Mouse (Mus musculus) kidney, adult 2 months (tissue): ENCODE data around the gene Olfr434. TPM values are rescaled to one million over a fixed set of nuclear protein-coding genes. Genes with fewer than 3 reads are reported as not detected.

Experiments used
- DNase-seq: peaks from one replicate; pipeline ENCODE4 v3.0.0; 2021
- H3K27ac ChIP-seq: fragments of 200-500 bp; 2 replicates; pipeline ENCODE4 v1.5.1; 2012; ENCODE audit warnings: low read depth, low read length, control low read depth, inconsistent platforms; ENCODE audit not compliant: insufficient read depth
- H3K27me3 ChIP-seq: fragments of 200-500 bp; replicated peaks from 2 replicates; pipeline ENCODE4 v1.6.1; 2012; ENCODE audit warnings: mild to moderate bottlenecking, moderate library complexity, low read length, inconsistent platforms; ENCODE audit not compliant: control insufficient read depth, insufficient read depth
- H3K36me3 ChIP-seq: fragments of 200-500 bp; 2 replicates; pipeline ENCODE4 v1.6.1; 2012; ENCODE audit warnings: mild to moderate bottlenecking, moderate library complexity, low read length, inconsistent platforms; ENCODE audit not compliant: control insufficient read depth, insufficient read depth
- H3K4me1 ChIP-seq: fragments of 200-500 bp; 2 replicates; pipeline ENCODE4 v1.6.1; 2011; ENCODE audit warnings: low read length; ENCODE audit not compliant: control insufficient read depth, insufficient read depth
- H3K4me3 ChIP-seq: fragments of 200-500 bp; 2 replicates; pipeline ENCODE4 v1.5.1; 2011; ENCODE audit warnings: mild to moderate bottlenecking, low read depth, low read length, control low read depth; ENCODE audit not compliant: insufficient read depth
- CTCF ChIP-seq: fragments of 200-500 bp; conservative IDR thresholded peaks from 2 replicates; pipeline ENCODE4 v1.5.1; 2011; ENCODE audit warnings: low read depth, mild to moderate bottlenecking, control low read depth, low read length, moderate library complexity, mixed read lengths; ENCODE audit not compliant: insufficient read depth, insufficient read length
- POLR2A ChIP-seq: fragments of 200-500 bp; IDR thresholded peaks from one replicate; pipeline ENCODE4 v1.6.1; 2011; ENCODE audit warnings: low read depth, low read length, control low read depth
- WGBS: fragments of 180-500 bp; shearing (Covaris S2); methylation state at CpG from one replicate; pipeline ENCODE4 v1.1.7; 2018; 5-methylcytosine and 5-hydroxymethylcytosine counted together
- polyA plus RNA-seq: library from polyadenylated mRNA; depleted of rRNA; stranded (reverse); fragments of >200 nt; gene quantifications from 2 replicates; pipeline ENCODE4 v1.2.3, GENCODE M21; 2012; rRNA removed

Gene Olfr434
- polyA plus RNA-seq, 1 experiment, result not detected

GRCm38 (mm10) chr6:43260756-43261155, 47.9 kb downstream of the Olfr434 start:
- no peak for DNase-seq
- no peaks in the 10 kb centered on the region for H3K27me3 ChIP-seq
- no peak overlapping the region for H3K4me3 ChIP-seq
- 40% methylated on average over 2 of the region's 2 CpGs for WGBS
- no peaks in the 10 kb centered on the region for H3K36me3 ChIP-seq
- no peak overlapping the region for H3K27ac ChIP-seq
- peaks cover 6% of the 10 kb centered on the region; the same call in 1 of the 2 replicates for H3K4me1 ChIP-seq
- TF ChIP-seq CTCF (no peak), POLR2A (no peak)

GRCm38 (mm10) chr6:43265363-43266041, 52.7 kb downstream of the Olfr434 start, which contains the start of gene Arhgef5:
Gene Arhgef5, plus strand, starts transcription at chr6:43265582.
- Histone ChIP-seq H3K27me3 (no peaks in the 10 kb centered on the region), H3K4me1 (peaks cover 17% of the 10 kb centered on the region; the same call in 1 of the 2 replicates), H3K27ac (peak within 1 kb of the TSS; percentile 87), H3K4me3 (peak within 1 kb of the TSS; percentile 82), H3K36me3 (no peaks in the 10 kb centered on the region)
- DNase-seq, result peak; percentile 94
- WGBS, result under 1% methylated on average over 48 of the region's 48 CpGs
- no peak for TF ChIP-seq CTCF
- no peak for TF ChIP-seq POLR2A

- WGBS, result 3% methylated on average over 8 of the region's 8 CpGs
- Histone ChIP-seq H3K27me3 (no peaks in the 10 kb centered on the region), H3K27ac (peak overlapping the region; percentile 87), H3K36me3 (no peaks in the 10 kb centered on the region), H3K4me3 (peak overlapping the region; percentile 82), H3K4me1 (peaks cover 17% of the 10 kb centered on the region; the same call in 1 of the 2 replicates)
- TF ChIP-seq POLR2A (no peak), CTCF (peak; percentile 48)
- peak; percentile 82 for DNase-seq
Observed at GRCm38 (mm10) chr6:43266356-43266755, 53.5 kb downstream of the Olfr434 start.

Other genes with a start within 250 kb of the Olfr434 start
- not detected in 2 replicates for gene Olfr441, start 106.7 kb upstream of the Olfr434 start, polyA plus RNA-seq
- gene Olfr237-ps1, start 66.5 kb upstream of the Olfr434 start, polyA plus RNA-seq, result not detected in 2 replicates
- gene Olfr437, start 49.7 kb upstream of the Olfr434 start, polyA plus RNA-seq, result not detected in 2 replicates
- gene Olfr13, start 40.9 kb upstream of the Olfr434 start, polyA plus RNA-seq, result not detected in 2 replicates
- gene Olfr435, start 15.9 kb upstream of the Olfr434 start, polyA plus RNA-seq, result not detected in 2 replicates
- not detected in 2 replicates for gene Olfr47, start 18.5 kb downstream of the Olfr434 start, polyA plus RNA-seq
- gene Arhgef5, start 52.6 kb downstream of the Olfr434 start, polyA plus RNA-seq, result 35.2 and 36.4 TPM in 2 replicates
- gene Nobox, start 96.5 kb downstream of the Olfr434 start, polyA plus RNA-seq, result 0.10 and 0.19 TPM in 2 replicates